Mouse (Mus musculus) lung, postnatal 0 days (tissue): ENCODE measurements around the gene Slc17a5.
A peak's percentile ranks its signal among the peaks of the same experiment; 100 is the strongest.

Source experiments
- CTCF ChIP-seq: IDR thresholded peaks from 2 replicates; pipeline ENCODE4 v1.5.1; 2016; ENCODE audit warnings: antibody characterized with exemption, mild to moderate bottlenecking
- EP300 ChIP-seq: IDR thresholded peaks from 2 replicates; pipeline ENCODE4 v1.6.1; 2016; ENCODE audit warnings: antibody characterized with exemption, mild to moderate bottlenecking, control low read depth

DNA sequence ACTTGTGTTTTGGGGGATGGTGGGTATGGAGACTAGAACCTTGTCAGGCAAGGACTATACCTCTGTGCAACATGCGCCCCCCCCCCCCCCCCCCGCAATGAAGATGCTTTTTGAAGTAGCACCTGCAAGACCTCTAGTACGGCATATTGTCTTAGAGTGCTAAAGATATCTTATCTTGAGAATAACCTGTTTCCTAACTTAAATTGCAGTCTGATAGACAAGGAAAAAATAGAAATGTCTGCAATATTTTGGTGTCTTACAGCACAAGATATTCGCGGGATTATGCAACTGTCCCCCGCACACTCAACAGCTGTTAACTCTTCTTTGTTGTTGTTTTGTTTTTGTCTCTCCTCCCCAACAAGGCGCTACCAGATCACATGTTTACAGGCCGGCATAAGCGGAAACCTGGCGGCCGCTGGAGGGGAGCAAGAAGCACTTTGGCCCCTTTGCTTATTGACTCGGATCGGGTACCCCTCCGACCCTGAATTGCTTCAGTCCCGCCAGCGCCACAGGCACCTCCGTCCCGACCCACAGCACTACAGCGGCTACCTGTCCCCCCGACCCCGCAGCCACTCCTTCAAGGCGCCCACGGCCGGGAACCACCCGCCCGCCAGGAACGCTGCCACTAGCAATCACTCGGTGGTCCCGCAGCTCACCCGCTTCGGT is 490 bp downstream of the Slc17a5 start:
- TF ChIP-seq CTCF (peak; percentile 15), EP300 (no peak)
